30 mouse cellular contexts compared by ENCODE assay signal in the genomic region with DNA sequence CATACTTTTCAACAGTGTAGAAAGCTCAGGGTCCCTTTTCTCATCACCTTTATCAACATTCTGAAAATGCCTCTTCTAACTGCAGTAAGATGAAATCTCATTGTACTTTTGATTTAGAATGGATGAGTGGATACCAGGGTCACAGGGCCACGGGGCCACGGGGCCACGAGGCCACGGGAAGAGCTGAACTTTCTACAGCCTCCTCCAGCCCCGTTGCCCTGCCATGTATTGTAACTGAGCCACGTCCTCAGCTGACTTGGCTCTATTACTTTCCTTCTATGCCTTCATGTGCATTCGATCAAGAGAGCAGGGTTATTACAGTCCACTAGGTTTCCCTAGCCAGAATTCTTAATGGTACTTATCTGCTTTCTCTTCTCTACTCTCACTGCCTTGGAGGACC. TPM values are rescaled to one million over a fixed set of nuclear protein-coding genes. Genes with fewer than 3 reads are reported as not detected.
"Had no signal": no experiment of that assay in that cellular context is flagged by ENCODE, and none has a peak within 500 bp of the region (broad histone marks: within the 10 kb centered on the region; RNA-seq: fewer than 3 reads in every experiment).

No protein-coding gene starts in this region.

- H3K36me3 ChIP-seq: lung, embryonic 15.5 days had no signal

- H3K9me3 ChIP-seq: lung, embryonic 15.5 days had no signal

- H3K4me1 ChIP-seq: lung, embryonic 15.5 days had no signal

- DNase-seq: layer of hippocampus, postnatal 36 days; lung, adult 18-20 months; lung, postnatal 14 days; lung, postnatal 4 days; midbrain, embryonic 14.5 days; thymus, adult 2 months; thymus, postnatal 14 days; thymus, postnatal 4 days had no signal

- H3K9ac ChIP-seq: liver, embryonic 14.5 days; lung, embryonic 15.5 days had no signal

- ATAC-seq: hindbrain, postnatal 0 days; inflammation-experienced regulatory T-cells, adult 6 months; intestine, embryonic 16.5 days had no signal

- H3K27ac ChIP-seq: hindbrain, postnatal 0 days; layer of hippocampus, adult 2 months; left cerebral cortex, adult 2 months; liver, embryonic 14.5 days; lung, embryonic 15.5 days; stomach, postnatal 0 days had no signal

- H3K4me3 ChIP-seq: layer of hippocampus, adult 2 months; left cerebral cortex, adult 2 months; lung, embryonic 15.5 days had no signal

- H3K27me3 ChIP-seq: lung, embryonic 15.5 days had no signal

- H3K4me2 ChIP-seq: liver, embryonic 11.5 days; lung, embryonic 15.5 days; midbrain, embryonic 11.5 days had no signal

RNA-seq across cellular contexts. Expression of a gene that starts 52.7 kb away (rescaled TPM):
- total RNA-seq: hindbrain, postnatal 0 days; layer of hippocampus, adult 2 months; layer of hippocampus, postnatal 10 days; layer of hippocampus, postnatal 36 days; left cerebral cortex, adult 2 months; left cerebral cortex, postnatal 10 days; left cerebral cortex, postnatal 36 days; megakaryocyte progenitor cell, adult 5-6 weeks; megakaryocyte-erythroid progenitor cell, adult 5-6 weeks; midbrain, postnatal 0 days had no signal
- polyA plus RNA-seq: hindbrain, postnatal 0 days; inflammation-experienced regulatory T-cells, adult 6 months; large intestine, adult 2 months; limb, embryonic 11.5 days; midbrain, embryonic 11.5 days; midbrain, embryonic 14.5 days; neural tube, embryonic 11.5 days; neural tube, embryonic 14.5 days; small intestine, adult 2 months; spleen, adult 2 months; thymus, adult 2 months had no signal
